Mouse (Mus musculus): ENCODE measurements around the gene Ppp4r1. TPM values are rescaled to one million over a fixed set of nuclear protein-coding genes. Genes with fewer than 3 reads are reported as not detected.

Ppp4r1 gene
- total and polyA plus RNA-seq, 3 experiments: 21.8 to 313 (median 34.3) TPM

DNA sequence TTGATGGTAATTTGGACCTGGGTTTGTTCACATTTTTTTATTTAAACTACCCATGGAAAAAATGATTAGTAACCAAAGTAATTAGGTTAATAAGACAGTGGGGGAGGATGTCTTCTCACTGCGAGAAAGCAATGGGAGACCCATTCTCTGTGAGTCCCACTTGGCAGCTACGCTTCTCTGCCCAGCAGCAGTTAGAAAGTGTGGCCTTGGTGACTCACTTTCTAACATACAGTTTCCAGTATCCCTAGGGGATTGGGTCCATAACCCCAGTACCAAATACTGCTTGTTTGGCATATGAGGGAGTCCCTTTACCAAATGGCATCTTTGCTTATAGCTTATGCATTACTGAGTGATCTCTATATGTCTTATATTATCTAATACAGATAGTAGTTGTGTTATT lies 8.8 kb downstream of the Ppp4r1 start:
- no peaks in the 10 kb centered on the region for H3K9me3 ChIP-seq (replicated peaks; ENCODE audit: insufficient read depth, low read length)
- H3K36me3 ChIP-seq (ENCODE audit: control insufficient read depth in 1 of 2, insufficient read depth in 2 of 2, low read length in 2 of 2): peaks cover 0 to 2% of the 10 kb centered on the region in 2 experiments; a peak in 2 of 4 replicates
- H3K4me3 ChIP-seq (ENCODE audit: control insufficient read depth in 1 of 2, insufficient read depth in 1 of 2, low read depth in 2 of 2, low read length in 2 of 2): no peak overlapping the region
- no peak overlapping the region for H3K9ac ChIP-seq (ENCODE audit: control insufficient read depth, low read depth, low read length, poor library complexity, severe bottlenecking)
- H3K79me2 ChIP-seq (ENCODE audit: control insufficient read depth, insufficient read depth, low read length, poor library complexity): peaks cover 61% of the 10 kb centered on the region
- no peak for DNase-seq (ENCODE audit: low read depth, low spot score)
- no peak overlapping the region for H3K27ac ChIP-seq (ENCODE audit: control insufficient read depth, low read depth, low read length)
- no peak for TF ChIP-seq SMC3 (IDR thresholded peaks at IDR 0.05; ENCODE audit: low read depth, low read length)
- TF ChIP-seq EP300 (IDR thresholded peaks at IDR 0.05; ENCODE audit: low read depth in 1 of 2, low read length in 2 of 2): no peak
- no peak for TF ChIP-seq MYB (IDR thresholded peaks at IDR 0.05; ENCODE audit: low read depth, low read length)
- no peak for TF ChIP-seq SIN3A (IDR thresholded peaks at IDR 0.05; ENCODE audit: low read length)
- no peak for TF ChIP-seq ZNF384 (IDR thresholded peaks at IDR 0.05; ENCODE audit: low read depth, low read length)
- no peak for TF ChIP-seq NRF1 (IDR thresholded peaks at IDR 0.05; ENCODE audit: insufficient read depth, low read depth, low read length, poor library complexity, severe bottlenecking)
- no peak for TF ChIP-seq TAL1 (IDR thresholded peaks at IDR 0.05; ENCODE audit: low read length)
- TF ChIP-seq CTCF (IDR thresholded peaks at IDR 0.05 in 2 of 3, conservative IDR thresholded peaks at IDR 0.05 in 1 of 3; ENCODE audit: control insufficient read depth in 1 of 3, insufficient read depth in 1 of 3, low read depth in 2 of 3, low read length in 3 of 3, poor library complexity in 1 of 3, severe bottlenecking in 1 of 3): no peak
- TF ChIP-seq ZC3H11A (IDR thresholded peaks at IDR 0.05; ENCODE audit: low read depth, low read length): no peak
- TF ChIP-seq E2F4 (IDR thresholded peaks at IDR 0.05; ENCODE audit: borderline replicate concordance, low read depth, low read length): no peak
- TF ChIP-seq CHD2 (IDR thresholded peaks at IDR 0.05; ENCODE audit: low read length): no peak
- no peak for TF ChIP-seq UBTF (IDR thresholded peaks at IDR 0.05; ENCODE audit: borderline replicate concordance, insufficient read depth, low read depth, low read length)
- no peak for TF ChIP-seq USF2 (IDR thresholded peaks at IDR 0.05; ENCODE audit: borderline replicate concordance in 1 of 2, insufficient read depth in 1 of 2, low read depth in 1 of 2, low read length in 2 of 2)
- TF ChIP-seq NELFE (IDR thresholded peaks at IDR 0.05; ENCODE audit: low read depth, low read length): no peak
- no peaks in the 10 kb centered on the region for H3K27me3 ChIP-seq (ENCODE audit: control insufficient read depth in 1 of 2, insufficient read depth in 2 of 2, low read length in 2 of 2)
- H3K4me1 ChIP-seq (ENCODE audit: control insufficient read depth in 1 of 2, insufficient read depth in 2 of 2, low read length in 2 of 2): peaks cover 2 to 4% of the 10 kb centered on the region in 2 experiments; a peak in 3 of 4 replicates

GRCm38 (mm10) chr17:65793307-65793930 lies 11.0 kb downstream of the Ppp4r1 start:
- peaks cover 56% of the 10 kb centered on the region for H3K79me2 ChIP-seq (ENCODE audit: control insufficient read depth, insufficient read depth, low read length, poor library complexity)
- no peak overlapping the region for H3K4me3 ChIP-seq (ENCODE audit: control insufficient read depth in 1 of 2, insufficient read depth in 1 of 2, low read depth in 2 of 2, low read length in 2 of 2)
- TF ChIP-seq GATA1 (IDR thresholded peaks at IDR 0.05; ENCODE audit: low read depth, low read length) (no peak), EP300 (IDR thresholded peaks at IDR 0.05; ENCODE audit: low read depth in 1 of 2, low read length in 2 of 2) (no peak), CHD1 (IDR thresholded peaks at IDR 0.05; ENCODE audit: low read depth, low read length) (no peak), CTCF (IDR thresholded peaks at IDR 0.05 in 2 of 3, conservative IDR thresholded peaks at IDR 0.05 in 1 of 3; ENCODE audit: control insufficient read depth in 1 of 3, insufficient read depth in 1 of 3, low read depth in 2 of 3, low read length in 3 of 3, poor library complexity in 1 of 3, severe bottlenecking in 1 of 3) (no peak), ELF1 (IDR thresholded peaks at IDR 0.05; ENCODE audit: low read depth, low read length) (no peak), E2F4 (IDR thresholded peaks at IDR 0.05; ENCODE audit: borderline replicate concordance, low read depth, low read length) (no peak), POLR2AphosphoS5 (IDR thresholded peaks at IDR 0.05; ENCODE audit: borderline replicate concordance, low read depth, low read length) (no peak), MAZ (IDR thresholded peaks at IDR 0.05; ENCODE audit: low read depth, low read length) (no peak), UBTF (IDR thresholded peaks at IDR 0.05; ENCODE audit: borderline replicate concordance, insufficient read depth, low read depth, low read length) (no peak), ETS1 (IDR thresholded peaks at IDR 0.05; ENCODE audit: low read depth, low read length) (no peak), TAL1 (IDR thresholded peaks at IDR 0.05; ENCODE audit: low read length) (no peak), USF2 (IDR thresholded peaks at IDR 0.05; ENCODE audit: borderline replicate concordance in 1 of 2, insufficient read depth in 1 of 2, low read depth in 1 of 2, low read length in 2 of 2) (no peak), NELFE (IDR thresholded peaks at IDR 0.05; ENCODE audit: low read depth, low read length) (no peak), TCF12 (IDR thresholded peaks at IDR 0.05; ENCODE audit: low read depth, low read length) (no peak), CHD2 (IDR thresholded peaks at IDR 0.05; ENCODE audit: low read length) (no peak), TBP (IDR thresholded peaks at IDR 0.05; ENCODE audit: low read depth, low read length) (no peak), MXI1 (IDR thresholded peaks at IDR 0.05; ENCODE audit: low read depth, low read length) (no peak), RCOR1 (IDR thresholded peaks at IDR 0.05; ENCODE audit: low read depth, low read length) (no peak), JUND (IDR thresholded peaks at IDR 0.05; ENCODE audit: low read depth, low read length) (no peak), POLR2AphosphoS2 (IDR thresholded peaks at IDR 0.05; ENCODE audit: low read length) (no peak)
- H3K27me3 ChIP-seq (ENCODE audit: control insufficient read depth in 1 of 2, insufficient read depth in 2 of 2, low read length in 2 of 2): no peaks in the 10 kb centered on the region
- H3K36me3 ChIP-seq (ENCODE audit: control insufficient read depth in 1 of 2, insufficient read depth in 2 of 2, low read length in 2 of 2): no peaks in the 10 kb centered on the region; a peak in 1 of 4 replicates
- H3K27ac ChIP-seq (ENCODE audit: control insufficient read depth, low read depth, low read length): no peak overlapping the region
- H3K9ac ChIP-seq (ENCODE audit: control insufficient read depth, low read depth, low read length, poor library complexity, severe bottlenecking): no peak overlapping the region
- H3K4me1 ChIP-seq (ENCODE audit: control insufficient read depth in 1 of 2, insufficient read depth in 2 of 2, low read length in 2 of 2): no peaks in the 10 kb centered on the region
- DNase-seq (ENCODE audit: low read depth, low spot score): no peak
- no peaks in the 10 kb centered on the region for H3K9me3 ChIP-seq (replicated peaks; ENCODE audit: insufficient read depth, low read length)

Measured in MEL (cell line).